Mouse (Mus musculus) MEL (cell line): ENCODE data around the gene Hoxa4.

Experiments used
- MAFK ChIP-seq: IDR thresholded peaks from 2 replicates; pipeline ENCODE4 v1.6.1; 2011; ENCODE audit warnings: low read depth, mild to moderate bottlenecking, low read length, improper control_type of control experiment, borderline replicate concordance
- POLR2A ChIP-seq, 2 experiments: IDR thresholded peaks; 2 replicates each; pipeline ENCODE4 v1.6.1; 2011 to 2012; ENCODE audit warnings: low read length in 2 of 2, mild to moderate bottlenecking in 2 of 2, control low read depth in 1 of 2, improper control_type of control experiment in 1 of 2, low read depth in 1 of 2, moderate library complexity in 1 of 2; ENCODE audit not compliant: control insufficient read depth in 1 of 2, insufficient read depth in 1 of 2, poor library complexity in 1 of 2

DNA sequence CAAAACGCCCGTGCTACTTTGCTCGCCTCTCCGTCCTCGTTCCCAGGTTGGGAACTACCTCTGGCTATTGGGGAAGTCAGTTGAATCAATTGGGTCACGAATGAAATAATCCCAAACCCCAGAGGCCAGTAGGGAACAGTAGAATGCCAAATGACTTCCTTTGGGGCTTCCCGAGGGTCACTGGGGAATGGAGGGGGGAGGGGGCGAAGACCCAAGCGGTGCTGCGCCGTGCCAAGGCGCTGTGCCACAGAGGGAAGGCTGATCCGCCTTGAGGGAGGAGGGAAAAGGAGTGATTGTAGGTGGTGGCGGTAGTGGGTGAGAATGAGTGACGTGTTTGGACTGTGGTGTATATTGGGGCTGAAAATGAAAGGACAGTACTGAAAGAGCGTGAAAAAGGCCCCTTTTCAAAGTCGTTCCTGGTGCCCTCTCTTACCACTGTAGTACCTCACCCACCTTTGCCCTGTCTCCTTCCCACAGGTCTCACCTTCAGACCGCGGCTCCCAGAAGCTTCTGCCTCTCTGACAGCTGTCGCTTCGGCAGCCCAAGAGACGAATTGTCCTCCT lies 21.1 kb upstream of the Hoxa4 start:
- TF ChIP-seq POLR2A (IDR thresholded peaks at IDR 0.05; ENCODE audit: control insufficient read depth in 1 of 2, insufficient read depth in 1 of 2, low read depth in 1 of 2, low read length in 2 of 2, poor library complexity in 1 of 2) (no peak), MAFK (no peak)
